Mouse (Mus musculus) neural tube, embryonic 11.5 days (tissue): Measurements from ENCODE around the gene Taok3. TPM values are rescaled to one million over a fixed set of nuclear protein-coding genes. Genes with fewer than 3 reads are reported as not detected.

Source experiments
- ATAC-seq: fragments of 200-750 bp; cut with Nextera tagmentation; 2 replicates; pipeline ENCODE4 v1.8.0; 2017; ENCODE audit warnings: moderate number of reproducible peaks, mild to moderate bottlenecking, moderate TSS enrichment, moderate library complexity; ENCODE audit not compliant: insufficient read depth, low FRiP score, low TSS enrichment
- DNase-seq: peaks from one replicate; pipeline ENCODE4 v3.0.0-alpha.2; 2015; ENCODE audit warnings: low spot score
- H3K27ac ChIP-seq: fragments of 300-500 bp; sonication (generic); 2 replicates; pipeline ENCODE4 v1.5.1; 2014; ENCODE audit warnings: low read depth, mild to moderate bottlenecking, low read length
- H3K27me3 ChIP-seq: fragments of 300-500 bp; sonication (generic); 2 replicates; pipeline ENCODE4 v1.6.1; 2014; ENCODE audit warnings: mild to moderate bottlenecking, low read length, mixed read lengths; ENCODE audit not compliant: control insufficient read depth, insufficient read depth
- H3K36me3 ChIP-seq: fragments of 300-500 bp; sonication (generic); 2 replicates; pipeline ENCODE4 v1.6.1; 2014; ENCODE audit warnings: mild to moderate bottlenecking, low read length, moderate library complexity, mixed read lengths; ENCODE audit not compliant: control insufficient read depth, insufficient read depth
- H3K4me1 ChIP-seq: fragments of 300-500 bp; sonication (generic); 2 replicates; pipeline ENCODE4 v1.6.1; 2014; ENCODE audit warnings: low read length, mixed read lengths; ENCODE audit not compliant: control insufficient read depth, insufficient read depth
- H3K4me2 ChIP-seq: fragments of 300-500 bp; sonication (generic); 2 replicates; pipeline ENCODE4 v1.6.1; 2014; ENCODE audit warnings: low read depth, mild to moderate bottlenecking, moderate library complexity
- H3K4me3 ChIP-seq: fragments of 300-500 bp; sonication (generic); 2 replicates; pipeline ENCODE4 v1.5.1; 2014; ENCODE audit warnings: low read depth, low read length
- H3K9ac ChIP-seq: fragments of 300-500 bp; sonication (generic); 2 replicates; pipeline ENCODE4 v1.6.1; 2014; ENCODE audit warnings: mild to moderate bottlenecking, low read length
- H3K9me3 ChIP-seq: fragments of 300-500 bp; sonication (generic); 2 replicates; pipeline ENCODE4 v1.6.1; 2016; ENCODE audit warnings: low read length; ENCODE audit not compliant: control insufficient read depth
- WGBS: fragments of 180-500 bp; shearing (Covaris S2); extraction: QIAGEN DNeasy Blood & Tissue Kit; methylation state at CpG from one replicate; pipeline ENCODE4 v1.1.7; 2014; 5-methylcytosine and 5-hydroxymethylcytosine counted together
- polyA plus RNA-seq: library from polyadenylated mRNA; unstranded; fragments of >200 nt; fragmentation: Nextera tagmentation; extraction: Ambion mirVana; gene quantifications from 2 replicates; pipeline ENCODE4 v1.2.1, GENCODE M21; 2014

The Taok3 gene
- 20.0 and 20.3 TPM in 2 replicates for polyA plus RNA-seq

- Histone ChIP-seq H3K27ac (peak within 1 kb of the TSS; percentile 54; the same call in 1 of the 2 replicates), H3K36me3 (no peaks in the 10 kb centered on the region)
- peak; percentile 78 for ATAC-seq
Observed at GRCm38 (mm10) chr5:117119777-117120488, at the start of gene Taok3. Gene Taok3 (plus strand): TSS chr5:117120129.

GRCm38 (mm10) chr5:117087718-117088117, 32.2 kb upstream of the Taok3 start:
- H3K4me3 ChIP-seq: no peak overlapping the region
- no peaks in the 10 kb centered on the region for H3K27me3 ChIP-seq
- ATAC-seq: no peak
- H3K36me3 ChIP-seq: peaks cover 5% of the 10 kb centered on the region; the same call in 1 of the 2 replicates
- H3K4me1 ChIP-seq: no peaks in the 10 kb centered on the region
- 10% methylated on average over 13 of the region's 13 CpGs for WGBS
- no peak overlapping the region for H3K27ac ChIP-seq
- no peaks in the 10 kb centered on the region for H3K9me3 ChIP-seq
- peak overlapping the region; percentile 27; the same call in 1 of the 2 replicates for H3K4me2 ChIP-seq
- no peak overlapping the region for H3K9ac ChIP-seq
- DNase-seq: peak; percentile 27

More at GRCm38 (mm10) chr5:117119777-117120488, at the start of gene Taok3:
- Histone ChIP-seq H3K4me2 (peak within 1 kb of the TSS; percentile 88), H3K9ac (peak within 1 kb of the TSS; percentile 55), H3K4me1 (peaks cover 7% of the 10 kb centered on the region), H3K4me3 (peak within 1 kb of the TSS; percentile 71), H3K27me3 (peaks cover 3% of the 10 kb centered on the region; the same call in 1 of the 2 replicates), H3K9me3 (no peaks in the 10 kb centered on the region)
- peak; percentile 99 for DNase-seq
- under 1% methylated on average over 66 of the region's 74 CpGs for WGBS

GRCm38 (mm10) chr5:117089147-117089546, 30.8 kb upstream of the Taok3 start:
- no peak for ATAC-seq
- Histone ChIP-seq H3K36me3 (peaks cover 5% of the 10 kb centered on the region; the same call in 1 of the 2 replicates), H3K9me3 (no peaks in the 10 kb centered on the region), H3K4me2 (no peak overlapping the region), H3K4me3 (no peak overlapping the region), H3K27me3 (no peaks in the 10 kb centered on the region), H3K9ac (no peak overlapping the region), H3K27ac (no peak overlapping the region), H3K4me1 (no peaks in the 10 kb centered on the region)
- no peak for DNase-seq
- WGBS: 56% methylated on average over 3 of the region's 3 CpGs

GRCm38 (mm10) chr5:117089786-117090185, 30.1 kb upstream of the Taok3 start:
- Histone ChIP-seq H3K27ac (no peak overlapping the region), H3K27me3 (no peaks in the 10 kb centered on the region), H3K9ac (no peak overlapping the region), H3K9me3 (no peaks in the 10 kb centered on the region), H3K4me3 (no peak overlapping the region), H3K36me3 (peaks cover 5% of the 10 kb centered on the region; the same call in 1 of the 2 replicates), H3K4me1 (no peaks in the 10 kb centered on the region), H3K4me2 (no peak overlapping the region)
- DNase-seq (no peak), ATAC-seq (no peak)
- WGBS: 28% methylated on average over 5 of the region's 6 CpGs

GRCm38 (mm10) chr5:117094431-117094830, 25.5 kb upstream of the Taok3 start:
- WGBS: 49% methylated on average over 7 of the region's 7 CpGs
- H3K4me3 ChIP-seq: no peak overlapping the region
- no peak overlapping the region for H3K9ac ChIP-seq
- no peak overlapping the region for H3K27ac ChIP-seq
- H3K9me3 ChIP-seq: no peaks in the 10 kb centered on the region
- H3K4me1 ChIP-seq: no peaks in the 10 kb centered on the region
- DNase-seq (peak; percentile 51), ATAC-seq (no peak)
- H3K27me3 ChIP-seq: no peaks in the 10 kb centered on the region
- H3K4me2 ChIP-seq: no peak overlapping the region
- H3K36me3 ChIP-seq: peaks cover 5% of the 10 kb centered on the region; the same call in 1 of the 2 replicates

GRCm38 (mm10) chr5:117096716-117097115, 23.2 kb upstream of the Taok3 start:
- Histone ChIP-seq H3K4me2 (no peak overlapping the region), H3K4me3 (no peak overlapping the region), H3K9ac (no peak overlapping the region), H3K9me3 (no peaks in the 10 kb centered on the region), H3K27me3 (no peaks in the 10 kb centered on the region), H3K27ac (no peak overlapping the region), H3K36me3 (peaks cover 5% of the 10 kb centered on the region), H3K4me1 (no peaks in the 10 kb centered on the region)
- ATAC-seq (no peak), DNase-seq (peak; percentile 53)
- WGBS: 57% methylated on average over 3 of the region's 3 CpGs

- Histone ChIP-seq H3K4me3 (no peak overlapping the region), H3K9me3 (no peaks in the 10 kb centered on the region), H3K4me1 (no peaks in the 10 kb centered on the region), H3K27ac (no peak overlapping the region), H3K36me3 (no peaks in the 10 kb centered on the region; the same call in none of the 2 replicates), H3K9ac (no peak overlapping the region), H3K4me2 (no peak overlapping the region), H3K27me3 (no peaks in the 10 kb centered on the region)
- 83% methylated on average over 5 of the region's 5 CpGs for WGBS
- ATAC-seq (no peak), DNase-seq (no peak)
Observed at GRCm38 (mm10) chr5:117099008-117099407, 20.9 kb upstream of the Taok3 start.

- ATAC-seq (no peak), DNase-seq (no peak)
- Histone ChIP-seq H3K4me2 (no peak overlapping the region), H3K4me3 (no peak overlapping the region), H3K9me3 (no peaks in the 10 kb centered on the region), H3K4me1 (no peaks in the 10 kb centered on the region), H3K36me3 (no peaks in the 10 kb centered on the region; the same call in none of the 2 replicates), H3K9ac (no peak overlapping the region), H3K27me3 (no peaks in the 10 kb centered on the region), H3K27ac (no peak overlapping the region)
- WGBS: 91% methylated on average over 11 of the region's 11 CpGs
Observed at GRCm38 (mm10) chr5:117099742-117100141, 20.2 kb upstream of the Taok3 start.
